Mouse (Mus musculus) midbrain, postnatal 0 days (tissue): ENCODE data around the gene Hist1h2an. TPM values are rescaled to one million over a fixed set of nuclear protein-coding genes. Genes with fewer than 3 reads are reported as not detected.
A peak's percentile ranks its signal among the peaks of the same experiment; 100 is the strongest.
"Not testable (repeated sequence)": the region's sequence is repeated elsewhere in the genome, so short reads cannot be mapped to it uniquely, and the experiment has no call there.

Experiments
- ATAC-seq: fragments of 200-750 bp; cut with Nextera tagmentation; 2 replicates; pipeline ENCODE4 v1.8.0; 2017; ENCODE audit warnings: moderate number of reproducible peaks, mild to moderate bottlenecking, moderate TSS enrichment, moderate library complexity; ENCODE audit not compliant: low FRiP score
- DNase-seq: peaks from one replicate; pipeline ENCODE4 v3.0.0-alpha.2; 2015; ENCODE audit warnings: low spot score
- H3K27ac ChIP-seq: fragments of 300-500 bp; sonication (generic); 2 replicates; pipeline ENCODE4 v1.5.1; 2014; ENCODE audit warnings: low read depth, mild to moderate bottlenecking, low read length, mixed read lengths
- H3K27me3 ChIP-seq: fragments of 300-500 bp; sonication (generic); 2 replicates; pipeline ENCODE4 v1.6.1; 2014; ENCODE audit warnings: low read length, control low read depth, mixed read lengths; ENCODE audit not compliant: insufficient read depth
- H3K36me3 ChIP-seq: fragments of 300-500 bp; sonication (generic); 2 replicates; pipeline ENCODE4 v1.6.1; 2014; ENCODE audit warnings: low read length, control low read depth, mixed read lengths; ENCODE audit not compliant: insufficient read depth
- H3K4me1 ChIP-seq: fragments of 300-500 bp; sonication (generic); 2 replicates; pipeline ENCODE4 v1.6.1; 2014; ENCODE audit warnings: mild to moderate bottlenecking, control low read depth, antibody characterized with exemption, low read length, mixed read lengths; ENCODE audit not compliant: insufficient read depth
- H3K4me2 ChIP-seq: fragments of 300-500 bp; sonication (generic); 2 replicates; pipeline ENCODE4 v1.6.1; 2014; ENCODE audit warnings: low read depth, mild to moderate bottlenecking, low read length, mixed read lengths; ENCODE audit not compliant: poor library complexity, severe bottlenecking
- H3K4me3 ChIP-seq: fragments of 300-500 bp; sonication (generic); 2 replicates; pipeline ENCODE4 v1.5.1; 2014; ENCODE audit warnings: low read depth, mild to moderate bottlenecking, low read length, moderate library complexity
- H3K9ac ChIP-seq: fragments of 300-500 bp; sonication (generic); replicated peaks from 2 replicates; pipeline ENCODE4 v1.6.1; 2014; ENCODE audit warnings: mild to moderate bottlenecking, low read length, moderate library complexity, mixed read lengths; ENCODE audit not compliant: poor library complexity, severe bottlenecking
- H3K9me3 ChIP-seq: fragments of 300-500 bp; sonication (generic); 2 replicates; pipeline ENCODE4 v1.6.1; 2016; ENCODE audit warnings: low read length, control low read depth
- CTCF ChIP-seq: IDR thresholded peaks from 2 replicates; pipeline ENCODE4 v1.5.1; 2016; ENCODE audit warnings: antibody characterized with exemption, mild to moderate bottlenecking
- WGBS: fragments of 180-500 bp; shearing (Covaris S2); extraction: QIAGEN DNeasy Blood & Tissue Kit; methylation state at CpG from one replicate; pipeline ENCODE4 v1.1.7; 2014; 5-methylcytosine and 5-hydroxymethylcytosine counted together
- polyA plus RNA-seq: library from polyadenylated mRNA; unstranded; fragments of >200 nt; fragmentation: Nextera tagmentation; extraction: Ambion mirVana; gene quantifications from 2 replicates; pipeline ENCODE4 v1.2.1, GENCODE M21; 2015
- total RNA-seq: library from RNA; depleted of rRNA; stranded (reverse); fragments of >200 nt; gene quantifications from 2 replicates; pipeline ENCODE4 v1.2.3, GENCODE M21; 2014

Hist1h2an gene
- total and polyA plus RNA-seq, 2 experiments from 2014 or later = 318 TPM; not detected in 1

- H3K4me3 ChIP-seq, H3K9me3 ChIP-seq, H3K36me3 ChIP-seq, H3K4me1 ChIP-seq, H3K27me3 ChIP-seq, H3K9ac ChIP-seq, DNase-seq, H3K27ac ChIP-seq: not testable (repeated sequence)
- peak within 1 kb of the TSS; percentile 9; the same call in 1 of the 2 replicates for H3K4me2 ChIP-seq
- ATAC-seq = peak; percentile 72
- WGBS = no CpG with 5 or more reads among the region's 24 CpGs
Measured at GRCm38 (mm10) chr13:21811539-21811938, 24.5 kb upstream of the Hist1h2an start, which contains the start of gene Hist1h4m. Gene Hist1h4m (plus strand): TSS chr13:21811746.

DNA sequence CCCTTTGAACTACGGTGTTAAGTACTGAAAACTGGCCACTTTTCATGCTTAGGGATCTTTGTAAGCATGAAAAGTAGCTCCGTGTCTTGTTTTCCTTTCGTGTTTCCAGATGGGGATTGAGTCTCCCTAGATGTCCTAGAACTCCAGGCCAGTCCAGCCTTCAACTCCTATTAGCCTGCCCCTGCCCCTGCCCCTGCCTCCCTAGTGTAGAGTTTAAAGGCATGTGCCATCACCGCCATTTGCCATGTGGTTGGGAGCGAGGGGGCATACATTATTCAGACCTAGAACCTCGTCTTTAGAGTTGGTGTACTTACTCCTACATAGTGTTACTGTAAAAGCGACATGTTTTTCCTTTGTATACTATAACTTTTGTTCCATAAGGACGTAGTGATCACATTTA is 24.1 kb upstream of the Hist1h2an start:
- H3K9ac ChIP-seq, H3K4me1 ChIP-seq, H3K27me3 ChIP-seq, H3K4me2 ChIP-seq, H3K4me3 ChIP-seq, H3K9me3 ChIP-seq, DNase-seq, H3K27ac ChIP-seq, H3K36me3 ChIP-seq: not testable (repeated sequence)
- ATAC-seq = peak; percentile 28; the same call in 1 of the 2 replicates
- no CpG with 5 or more reads among the region's 8 CpGs for WGBS

- WGBS = no CpG with 5 or more reads among the region's 23 CpGs
- not testable (repeated sequence) for DNase-seq
Measured at GRCm38 (mm10) chr13:21810073-21810472, 23.1 kb upstream of the Hist1h2an start, which contains the start of the genes Hist1h2bq and Hist1h2ao. Gene Hist1h2bq (minus strand): TSS chr13:21810197. Gene Hist1h2ao (plus strand): TSS chr13:21810465.

DNA sequence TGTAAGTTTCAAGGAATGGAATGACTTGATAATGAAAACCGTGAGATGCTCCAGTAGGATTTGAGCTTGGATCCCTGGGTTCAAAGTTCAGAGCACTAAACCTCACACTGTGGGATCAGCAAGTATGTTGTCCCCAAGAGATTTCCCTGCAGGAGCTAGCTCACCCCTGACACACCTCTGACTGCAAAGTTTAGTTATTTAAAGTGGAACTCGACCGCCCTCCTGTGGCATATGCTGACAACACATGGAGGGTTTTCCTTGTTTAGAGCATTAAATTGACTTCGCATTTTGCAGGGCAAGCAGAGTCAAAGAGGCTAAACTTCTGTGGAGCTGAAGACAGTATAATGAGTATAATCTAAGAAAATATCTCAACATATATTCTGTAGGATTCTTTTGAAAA is 16.0 kb upstream of the Hist1h2an start:
- H3K36me3 ChIP-seq, H3K4me2 ChIP-seq, DNase-seq, H3K27me3 ChIP-seq, H3K27ac ChIP-seq, H3K4me1 ChIP-seq, H3K9me3 ChIP-seq, H3K4me3 ChIP-seq, H3K9ac ChIP-seq: not testable (repeated sequence)
- ATAC-seq = peak; percentile 76
- WGBS = no CpG with 5 or more reads among the region's 4 CpGs

More at GRCm38 (mm10) chr13:21810073-21810472, 23.1 kb upstream of the Hist1h2an start, which contains the start of the genes Hist1h2bq and Hist1h2ao:
- H3K4me1 ChIP-seq, H3K36me3 ChIP-seq, H3K27me3 ChIP-seq, H3K4me2 ChIP-seq, H3K27ac ChIP-seq, H3K9ac ChIP-seq, H3K9me3 ChIP-seq, H3K4me3 ChIP-seq: not testable (repeated sequence)
- peak; percentile 97 for ATAC-seq

DNA sequence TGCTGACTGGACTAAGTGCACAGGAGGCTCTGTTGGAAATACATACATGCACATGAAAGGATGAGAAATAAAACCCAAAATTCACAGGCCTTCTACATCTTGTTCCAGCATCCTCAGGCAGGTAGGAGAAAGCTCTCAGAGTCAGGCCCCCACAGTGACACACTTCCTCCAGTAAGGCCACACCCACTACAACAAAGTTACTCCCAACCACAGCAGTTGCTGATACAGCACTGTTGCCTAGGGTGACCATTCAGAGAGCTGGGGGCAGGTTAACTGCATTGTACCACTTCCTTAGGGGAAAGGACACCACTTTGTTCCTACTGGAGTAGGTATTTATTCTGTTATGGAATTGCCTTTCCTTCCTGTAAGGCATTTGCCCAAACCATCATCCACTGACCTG is 10.1 kb upstream of the Hist1h2an start:
- not testable (repeated sequence) for H3K36me3 ChIP-seq, H3K27ac ChIP-seq, ATAC-seq

GRCm38 (mm10) chr13:21795584-21795983 is 8.6 kb upstream of the Hist1h2an start:
- H3K36me3 ChIP-seq = no peaks in the 10 kb centered on the region
- no peaks in the 10 kb centered on the region for H3K27me3 ChIP-seq
- no peak overlapping the region for H3K4me2 ChIP-seq
- H3K27ac ChIP-seq = no peak overlapping the region
- no peak for TF ChIP-seq CTCF
- H3K9me3 ChIP-seq = no peaks in the 10 kb centered on the region
- ATAC-seq (no peak), DNase-seq (no peak)
- no peaks in the 10 kb centered on the region for H3K4me1 ChIP-seq
- H3K4me3 ChIP-seq = no peak overlapping the region
- no peak overlapping the region for H3K9ac ChIP-seq
- 94% methylated on average over 7 of the region's 7 CpGs for WGBS

More for the DNA sequence above, 10.1 kb upstream of the Hist1h2an start:
- H3K27me3 ChIP-seq, H3K4me1 ChIP-seq, H3K9ac ChIP-seq, H3K9me3 ChIP-seq, DNase-seq, H3K4me2 ChIP-seq, H3K4me3 ChIP-seq: not testable (repeated sequence)
